Mouse (Mus musculus) lung, postnatal 0 days (tissue): ENCODE data around the gene Mrs2.

ENCODE experiments used
- CTCF ChIP-seq: IDR thresholded peaks from 2 replicates; pipeline ENCODE4 v1.5.1; 2016; ENCODE audit warnings: antibody characterized with exemption, mild to moderate bottlenecking
- EP300 ChIP-seq: IDR thresholded peaks from 2 replicates; pipeline ENCODE4 v1.6.1; 2016; ENCODE audit warnings: antibody characterized with exemption, mild to moderate bottlenecking, control low read depth

GRCm38 (mm10) chr13:25024655-25025054 lies 4.5 kb upstream of the Mrs2 start:
- TF ChIP-seq CTCF: peak; percentile 55
- TF ChIP-seq EP300: no peak
